Mouse (Mus musculus) kidney, adult 2 months (tissue): ENCODE results near the gene Rpap2.

Experiments
- CTCF ChIP-seq: fragments of 200-500 bp; conservative IDR thresholded peaks from 2 replicates; pipeline ENCODE4 v1.5.1; 2011; ENCODE audit warnings: low read depth, mild to moderate bottlenecking, control low read depth, low read length, moderate library complexity, mixed read lengths; ENCODE audit not compliant: insufficient read depth, insufficient read length
- POLR2A ChIP-seq: fragments of 200-500 bp; IDR thresholded peaks from one replicate; pipeline ENCODE4 v1.6.1; 2011; ENCODE audit warnings: low read depth, low read length, control low read depth

DNA sequence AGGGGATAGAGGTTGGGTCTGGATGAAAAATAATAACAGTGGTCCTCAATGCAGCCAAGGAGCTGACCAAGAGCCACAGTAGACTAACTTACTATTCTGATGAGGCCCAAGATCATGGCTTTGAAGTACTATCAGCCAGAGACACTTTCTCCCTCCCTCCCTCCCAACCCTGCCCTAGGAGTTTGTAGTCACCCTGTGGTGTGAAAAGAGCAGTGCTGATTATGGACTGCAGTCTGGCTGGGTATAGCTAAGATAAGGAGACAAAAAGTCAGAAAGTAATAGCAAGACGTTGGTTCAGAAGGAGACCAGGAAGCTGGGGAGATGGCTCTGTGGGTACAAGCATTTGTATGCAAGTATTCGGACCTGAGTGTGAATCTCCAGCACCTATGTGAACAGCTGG lies 47.4 kb downstream of the Rpap2 start:
- TF ChIP-seq POLR2A (no peak), CTCF (no peak)
